Mouse (Mus musculus) lung, embryonic 15.5 days (tissue): ENCODE data around the gene Krt16. TPM values are rescaled to one million over a fixed set of nuclear protein-coding genes. Genes with fewer than 3 reads are reported as not detected.
"Not testable (repeated sequence)": the region's sequence is repeated elsewhere in the genome, so short reads cannot be mapped to it uniquely, and the experiment has no call there.

ENCODE experiments used
- ATAC-seq: fragments of 200-750 bp; cut with Nextera tagmentation; 2 replicates; pipeline ENCODE4 v1.8.0; 2017; ENCODE audit warnings: moderate number of reproducible peaks, borderline replicate concordance; ENCODE audit not compliant: low FRiP score, low TSS enrichment; ENCODE audit errors: extremely low read depth
- H3K27ac ChIP-seq: fragments of 300-500 bp; sonication (generic); 2 replicates; pipeline ENCODE4 v1.5.1; 2015; ENCODE audit warnings: moderate library complexity, mild to moderate bottlenecking, inconsistent platforms
- H3K27me3 ChIP-seq: fragments of 300-500 bp; sonication (generic); 2 replicates; pipeline ENCODE4 v1.6.1; 2015; ENCODE audit warnings: inconsistent platforms
- H3K36me3 ChIP-seq: fragments of 300-500 bp; sonication (generic); 2 replicates; pipeline ENCODE4 v1.6.1; 2015; ENCODE audit warnings: inconsistent platforms
- H3K4me1 ChIP-seq: fragments of 300-500 bp; sonication (generic); 2 replicates; pipeline ENCODE4 v1.6.1; 2015; ENCODE audit warnings: inconsistent platforms
- H3K4me2 ChIP-seq: fragments of 300-500 bp; sonication (generic); 2 replicates; pipeline ENCODE4 v1.6.1; 2015; ENCODE audit warnings: inconsistent platforms, mild to moderate bottlenecking, moderate library complexity
- H3K4me3 ChIP-seq: fragments of 300-500 bp; sonication (generic); 2 replicates; pipeline ENCODE4 v1.5.1; 2015; ENCODE audit warnings: mild to moderate bottlenecking, inconsistent platforms
- H3K9ac ChIP-seq: fragments of 300-500 bp; sonication (generic); 2 replicates; pipeline ENCODE4 v1.6.1; 2015; ENCODE audit warnings: inconsistent platforms
- H3K9me3 ChIP-seq: fragments of 300-500 bp; sonication (generic); 2 replicates; pipeline ENCODE4 v1.6.1; 2016; ENCODE audit warnings: inconsistent platforms
- WGBS: fragments of 180-500 bp; shearing (Covaris S2); methylation state at CpG from one replicate; pipeline ENCODE4 v1.1.7; 2015; 5-methylcytosine and 5-hydroxymethylcytosine counted together
- polyA plus RNA-seq: library from polyadenylated mRNA; unstranded; fragments of >200 nt; fragmentation: Nextera tagmentation; extraction: Ambion mirVana; gene quantifications from 2 replicates; pipeline ENCODE4 v1.2.1, GENCODE M21; 2015

The Krt16 gene
- polyA plus RNA-seq, 1 experiment from 2014 or later, result not detected

DNA sequence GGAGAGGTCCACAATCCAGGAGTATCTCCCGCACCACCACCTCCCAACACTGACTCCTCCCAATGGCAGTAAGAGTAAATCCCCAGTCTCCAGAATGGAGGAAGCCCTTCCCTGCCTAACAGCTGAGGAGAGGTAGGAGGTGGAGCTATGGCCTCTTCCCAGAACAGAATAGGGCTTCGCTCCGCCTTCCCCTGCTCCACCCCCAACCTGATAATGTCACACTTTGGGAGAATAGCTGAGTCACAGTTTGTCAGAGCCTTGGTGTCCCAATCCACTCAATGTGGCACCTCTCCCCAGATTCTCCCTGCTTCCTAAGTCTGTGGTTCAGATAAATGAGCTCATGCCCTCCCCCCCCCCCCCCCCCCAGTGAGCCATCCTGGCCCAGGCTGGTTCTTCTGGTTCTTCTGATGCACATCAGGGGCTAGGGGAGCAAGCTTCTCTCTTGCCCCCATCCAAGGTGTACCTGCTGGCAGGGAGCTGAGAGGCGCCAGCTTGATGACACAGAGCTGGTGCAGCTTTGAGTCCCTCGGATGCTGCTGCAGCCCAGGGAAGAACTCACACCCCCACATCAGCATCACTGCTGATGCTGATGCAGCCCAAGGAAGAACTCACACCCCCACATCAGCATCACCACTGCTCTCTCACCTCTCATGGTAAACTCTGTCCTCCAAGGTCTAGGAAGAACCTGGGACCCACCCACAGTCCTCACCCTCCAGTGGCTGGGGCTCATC lies 5.8 kb upstream of the Krt16 start:
- no peak overlapping the region for H3K4me3 ChIP-seq
- no peak for ATAC-seq
- H3K9me3 ChIP-seq, result no peaks in the 10 kb centered on the region
- 55% methylated on average over 5 of the region's 5 CpGs for WGBS
- H3K9ac ChIP-seq, result no peak overlapping the region
- no peak overlapping the region for H3K27ac ChIP-seq
- H3K4me1 ChIP-seq, result no peaks in the 10 kb centered on the region
- no peak overlapping the region for H3K4me2 ChIP-seq
- H3K36me3 ChIP-seq, result no peaks in the 10 kb centered on the region
- H3K27me3 ChIP-seq, result no peaks in the 10 kb centered on the region

DNA sequence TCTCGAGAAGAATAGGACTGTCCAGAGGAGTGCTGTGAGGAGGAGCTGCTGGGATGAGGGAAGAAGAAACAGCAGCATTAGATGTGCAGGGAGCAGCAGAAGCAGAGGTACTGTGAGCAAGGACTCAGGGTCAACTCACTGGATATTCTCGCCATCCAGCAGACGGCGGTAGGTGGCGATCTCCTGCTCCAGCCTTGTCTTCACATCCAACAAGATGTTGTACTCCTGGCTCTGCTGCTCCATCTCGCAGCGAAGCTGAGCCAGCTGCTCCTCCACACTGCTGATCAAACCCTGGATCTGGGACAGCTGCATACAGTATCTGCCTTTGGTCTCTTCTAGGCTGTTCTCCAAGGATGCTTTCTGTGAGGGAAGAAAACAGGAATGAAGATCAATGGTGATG lies 2.2 kb downstream of the Krt16 start:
- 73% methylated on average over 7 of the region's 7 CpGs for WGBS
- H3K27me3 ChIP-seq, H3K27ac ChIP-seq, H3K4me3 ChIP-seq, H3K36me3 ChIP-seq, H3K9me3 ChIP-seq, ATAC-seq, H3K4me2 ChIP-seq, H3K9ac ChIP-seq, H3K4me1 ChIP-seq: not testable (repeated sequence)

DNA sequence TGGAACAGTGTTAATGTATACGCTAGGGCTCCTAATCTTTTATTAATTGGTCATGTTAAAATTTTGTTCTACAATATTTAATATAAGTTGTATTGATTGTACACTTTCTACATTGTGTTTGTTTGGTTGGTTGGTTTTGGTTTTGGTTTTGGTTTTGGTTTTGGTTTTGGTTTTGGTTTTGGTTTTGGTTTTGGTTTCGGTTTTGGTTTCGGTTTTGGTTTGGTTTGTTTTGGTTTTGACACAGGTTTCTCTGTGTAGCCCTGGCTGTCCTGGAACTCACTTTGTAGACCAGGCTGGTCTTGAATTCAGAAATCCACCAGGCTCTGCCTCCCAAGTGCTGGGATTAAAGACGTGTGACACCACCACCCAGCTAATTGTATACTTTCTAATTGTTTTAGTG lies 8.4 kb downstream of the Krt16 start:
- not testable (repeated sequence) for H3K27ac ChIP-seq, H3K4me2 ChIP-seq, H3K4me3 ChIP-seq, H3K27me3 ChIP-seq, H3K9me3 ChIP-seq, ATAC-seq, H3K36me3 ChIP-seq, H3K9ac ChIP-seq, H3K4me1 ChIP-seq
- WGBS, result 89% methylated on average over 4 of the region's 4 CpGs

DNA sequence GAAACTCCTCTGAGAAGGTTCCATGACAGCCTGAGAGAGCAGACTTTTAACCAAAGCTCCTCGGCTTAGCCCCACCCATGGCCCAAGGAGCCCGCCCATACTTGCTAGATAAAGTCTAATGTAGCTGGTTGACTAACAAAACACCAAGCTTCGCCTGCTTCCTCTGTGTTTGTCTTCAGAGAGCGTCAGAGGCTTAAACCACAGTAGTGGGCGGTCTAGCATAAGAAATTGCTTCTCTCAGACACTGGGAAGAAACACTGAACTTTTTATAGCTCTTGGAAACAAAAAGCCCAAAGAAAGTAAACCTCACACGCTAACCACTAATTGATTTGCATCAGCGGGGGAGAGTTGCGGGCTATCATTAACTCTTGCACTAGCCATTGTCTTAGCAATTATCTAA lies 27.0 kb downstream of the Krt16 start:
- Histone ChIP-seq H3K9ac (no peak overlapping the region), H3K4me1 (no peaks in the 10 kb centered on the region)
- WGBS, result 63% methylated on average over 8 of the region's 8 CpGs

DNA sequence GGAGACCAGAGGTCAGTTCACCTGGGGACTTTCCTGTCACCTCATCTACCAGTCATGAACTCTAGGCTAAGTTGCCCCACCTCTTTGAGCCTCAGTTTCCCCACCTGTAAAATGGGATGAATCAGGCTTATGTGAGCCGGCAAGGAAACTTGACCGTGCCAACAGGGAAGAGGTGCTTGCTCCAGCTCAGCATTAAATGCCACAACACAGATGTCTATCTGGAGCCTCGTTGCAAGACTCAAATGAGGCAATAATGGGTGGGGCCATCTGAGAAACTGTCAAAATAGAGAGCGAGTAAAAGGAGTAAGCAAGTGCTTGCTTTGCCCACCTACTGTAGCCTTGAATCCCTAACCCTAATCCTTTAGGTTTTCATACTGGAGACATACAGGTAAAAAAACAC lies 29.4 kb downstream of the Krt16 start:
- no peaks in the 10 kb centered on the region for H3K36me3 ChIP-seq
- H3K27ac ChIP-seq, result no peak overlapping the region
- no peak for ATAC-seq
- H3K9ac ChIP-seq, result no peak overlapping the region
- no peaks in the 10 kb centered on the region for H3K4me1 ChIP-seq
- no peak overlapping the region for H3K4me2 ChIP-seq
- H3K27me3 ChIP-seq, result no peaks in the 10 kb centered on the region
- no peak overlapping the region for H3K4me3 ChIP-seq
- 76% methylated on average over 4 of the region's 4 CpGs for WGBS
- H3K9me3 ChIP-seq, result no peaks in the 10 kb centered on the region

More for the DNA sequence above, 27.0 kb downstream of the Krt16 start:
- Histone ChIP-seq H3K27ac (no peak overlapping the region), H3K9me3 (peaks cover 3% of the 10 kb centered on the region; the same call in 1 of the 2 replicates), H3K4me3 (no peak overlapping the region), H3K27me3 (no peaks in the 10 kb centered on the region), H3K36me3 (no peaks in the 10 kb centered on the region), H3K4me2 (no peak overlapping the region)
- ATAC-seq, result no peak

DNA sequence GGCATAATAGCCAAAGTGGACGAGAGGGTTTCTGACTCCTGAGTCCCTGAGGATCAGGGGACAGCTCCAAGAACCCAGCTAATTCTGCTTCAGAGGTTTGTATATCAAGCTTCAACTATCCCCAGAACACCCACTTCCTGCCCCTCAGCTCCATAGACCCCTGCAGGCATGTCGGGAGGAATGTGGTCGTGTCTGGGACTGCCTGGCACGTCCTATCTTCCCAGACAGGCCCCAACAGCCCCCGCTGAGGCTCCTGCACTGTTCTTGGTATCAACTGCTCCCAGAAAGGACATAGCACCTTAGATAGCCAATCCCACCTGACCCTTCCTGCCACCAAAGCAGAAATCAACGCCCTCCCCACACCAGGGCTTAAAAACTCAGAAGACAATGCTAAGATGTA lies 40.2 kb downstream of the Krt16 start:
- Histone ChIP-seq H3K9me3 (no peaks in the 10 kb centered on the region), H3K4me3 (no peak overlapping the region), H3K4me2 (no peak overlapping the region), H3K9ac (no peak overlapping the region), H3K4me1 (no peaks in the 10 kb centered on the region), H3K27ac (no peak overlapping the region), H3K27me3 (no peaks in the 10 kb centered on the region), H3K36me3 (no peaks in the 10 kb centered on the region)
- no peak for ATAC-seq
- 34% methylated on average over 6 of the region's 6 CpGs for WGBS

DNA sequence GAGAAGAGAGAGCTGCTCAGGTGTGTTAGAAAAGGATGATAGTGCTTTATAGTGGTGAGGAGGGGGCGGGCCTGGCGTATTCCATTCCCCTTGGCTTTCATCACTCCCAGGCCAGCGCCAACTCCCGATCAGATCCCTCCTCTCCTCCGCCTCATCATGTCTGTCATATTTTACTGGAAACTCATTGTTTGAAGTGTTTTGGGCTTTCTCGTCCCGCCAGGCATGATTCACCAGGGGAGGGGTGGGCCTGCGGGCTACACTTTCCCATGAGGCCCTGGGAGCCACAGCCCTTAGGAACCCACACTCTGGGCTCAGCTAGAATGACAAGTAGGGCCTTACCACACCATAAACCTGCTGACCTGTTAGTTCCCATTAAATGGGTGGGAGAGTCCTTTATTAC lies 41.2 kb downstream of the Krt16 start, which contains the start of gene Krt14:
Gene Krt14 (minus strand): TSS at position 51 of the 400 bp plus-strand sequence.
- 78% methylated on average over 8 of the region's 8 CpGs for WGBS

DNA sequence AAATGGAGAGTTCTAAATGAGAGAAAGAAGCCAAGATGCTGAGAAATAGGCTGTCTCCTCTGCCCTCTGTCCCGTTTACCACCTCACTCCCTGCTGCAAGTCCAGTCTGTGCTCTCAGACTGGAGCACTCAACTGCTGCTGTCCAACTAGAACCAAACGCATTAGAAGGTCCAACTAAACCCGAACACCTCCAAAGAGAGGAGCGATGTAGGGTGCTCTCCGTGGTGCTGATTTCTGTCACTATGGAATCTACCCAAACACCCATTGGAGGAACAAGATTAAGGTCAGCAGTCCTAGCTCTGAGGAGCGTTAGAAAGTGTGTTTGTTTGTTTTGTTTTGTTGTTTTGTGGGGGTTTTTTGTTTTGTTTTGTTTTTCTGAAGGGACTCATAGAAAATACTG lies 45.3 kb downstream of the Krt16 start:
- H3K4me3 ChIP-seq, result no peak overlapping the region
- H3K27me3 ChIP-seq, result no peaks in the 10 kb centered on the region
- no peak overlapping the region for H3K27ac ChIP-seq
- H3K9me3 ChIP-seq, result no peaks in the 10 kb centered on the region
- 13% methylated on average over 6 of the region's 6 CpGs for WGBS
- ATAC-seq, result no peak
- no peaks in the 10 kb centered on the region for H3K4me1 ChIP-seq
- H3K9ac ChIP-seq, result no peak overlapping the region
- H3K4me2 ChIP-seq, result no peak overlapping the region
- no peaks in the 10 kb centered on the region for H3K36me3 ChIP-seq

More for the DNA sequence above, 41.2 kb downstream of the Krt16 start, which contains the start of gene Krt14:
- no peak within 1 kb of the TSS for H3K4me2 ChIP-seq
- H3K9ac ChIP-seq, result no peak within 1 kb of the TSS
- no peak for ATAC-seq
- no peaks in the 10 kb centered on the region for H3K9me3 ChIP-seq
- no peak within 1 kb of the TSS for H3K4me3 ChIP-seq
- no peaks in the 10 kb centered on the region for H3K36me3 ChIP-seq
- no peaks in the 10 kb centered on the region for H3K27me3 ChIP-seq
- no peaks in the 10 kb centered on the region for H3K4me1 ChIP-seq
- H3K27ac ChIP-seq, result no peak within 1 kb of the TSS

DNA sequence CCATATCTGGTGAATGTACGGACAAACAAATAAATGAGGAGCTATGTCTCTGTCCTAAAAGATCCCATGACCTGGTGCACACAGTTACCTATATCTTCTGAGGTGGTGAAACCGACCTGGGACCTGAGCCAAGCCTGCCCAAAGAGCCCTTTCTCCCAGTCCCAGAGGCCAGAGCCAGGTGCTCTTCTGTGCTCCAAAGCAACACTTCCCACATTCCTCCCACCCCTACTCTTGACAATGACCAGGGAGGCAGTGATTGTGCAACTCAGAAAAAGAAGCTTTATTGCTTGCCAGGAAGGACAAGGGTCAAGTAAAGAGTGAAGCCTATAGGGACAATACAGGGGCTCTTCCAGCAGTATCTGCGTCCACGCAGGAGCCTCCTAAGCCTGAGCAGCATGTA lies 45.8 kb downstream of the Krt16 start:
- H3K9me3 ChIP-seq, result no peaks in the 10 kb centered on the region
- no peak overlapping the region for H3K27ac ChIP-seq
- H3K36me3 ChIP-seq, result no peaks in the 10 kb centered on the region
- no peak overlapping the region for H3K9ac ChIP-seq
- H3K4me1 ChIP-seq, result no peaks in the 10 kb centered on the region
- 71% methylated on average over 4 of the region's 4 CpGs for WGBS
- no peak overlapping the region for H3K4me3 ChIP-seq
- no peaks in the 10 kb centered on the region for H3K27me3 ChIP-seq
- ATAC-seq, result no peak
- no peak overlapping the region for H3K4me2 ChIP-seq

DNA sequence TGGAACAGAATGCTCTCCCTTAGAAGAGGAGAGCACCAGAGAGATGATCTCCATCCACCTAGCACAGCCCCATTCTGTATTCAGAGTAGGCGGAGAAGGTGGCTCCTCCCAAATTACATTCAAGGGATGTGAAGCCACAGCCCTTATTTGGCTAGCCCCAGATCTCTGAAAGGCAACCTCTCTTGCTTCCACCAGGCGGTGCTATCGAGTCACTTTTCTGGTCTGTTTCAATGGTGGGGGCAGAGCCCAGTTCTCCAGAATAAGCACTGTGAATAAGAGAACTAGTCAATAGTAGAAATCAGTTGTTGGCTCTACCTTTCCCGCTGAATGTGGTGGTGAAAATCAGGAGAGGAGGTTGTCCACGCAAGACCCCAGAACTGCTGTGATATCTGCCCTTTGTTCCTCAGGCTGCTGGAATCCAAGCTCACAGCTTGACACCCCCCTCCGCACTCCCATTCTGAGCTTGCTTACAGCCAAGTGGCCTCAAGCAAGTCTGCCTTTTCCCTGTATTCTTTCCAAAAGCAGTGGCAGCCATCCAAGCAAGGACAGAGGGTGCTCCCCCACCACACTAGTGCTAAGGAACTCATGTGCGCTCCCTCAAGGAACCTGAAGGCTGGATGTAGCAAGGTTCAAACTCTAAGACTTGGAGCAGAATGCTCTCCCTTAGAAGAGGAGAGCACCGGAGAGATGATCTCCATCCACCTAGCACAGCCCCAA lies 48.4 kb downstream of the Krt16 start:
- H3K9me3 ChIP-seq, result no peaks in the 10 kb centered on the region
- 45% methylated on average over 8 of the region's 8 CpGs for WGBS
- H3K4me3 ChIP-seq, result no peak overlapping the region
- no peaks in the 10 kb centered on the region for H3K27me3 ChIP-seq
- no peak overlapping the region for H3K4me2 ChIP-seq
- H3K27ac ChIP-seq, result no peak overlapping the region
- H3K36me3 ChIP-seq, result no peaks in the 10 kb centered on the region
- H3K9ac ChIP-seq, result no peak overlapping the region
- H3K4me1 ChIP-seq, result no peaks in the 10 kb centered on the region
- no peak for ATAC-seq

DNA sequence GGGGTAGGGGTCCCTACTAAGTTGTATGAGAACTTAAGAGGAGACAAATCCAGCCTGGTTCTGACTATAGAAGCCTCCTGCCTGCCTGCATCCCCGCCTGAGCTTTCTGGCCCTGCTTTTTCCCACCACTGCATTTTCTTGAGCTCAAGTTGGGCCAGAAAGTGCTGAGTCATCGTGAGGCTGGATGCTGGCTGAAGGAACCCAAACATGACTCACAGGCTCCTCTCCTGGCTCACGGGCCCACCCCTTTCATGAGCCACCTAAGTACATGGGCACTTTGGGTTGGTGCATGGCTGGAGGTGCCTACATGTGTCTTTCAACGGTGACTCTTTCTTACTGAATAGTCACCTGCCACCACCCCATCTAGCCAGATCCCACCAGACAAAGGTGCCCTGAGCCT lies 50.0 kb downstream of the Krt16 start:
- no peak overlapping the region for H3K4me2 ChIP-seq
- H3K4me3 ChIP-seq, result no peak overlapping the region
- no peaks in the 10 kb centered on the region for H3K9me3 ChIP-seq
- no peaks in the 10 kb centered on the region for H3K27me3 ChIP-seq
- 57% methylated on average over 4 of the region's 4 CpGs for WGBS
- no peak overlapping the region for H3K27ac ChIP-seq
- no peak for ATAC-seq
- H3K9ac ChIP-seq, result no peak overlapping the region
- H3K36me3 ChIP-seq, result no peaks in the 10 kb centered on the region
- no peaks in the 10 kb centered on the region for H3K4me1 ChIP-seq
